Mouse (Mus musculus): ENCODE results near the gene Kank2. TPM values are rescaled to one million over a fixed set of nuclear protein-coding genes. Genes with fewer than 3 reads are reported as not detected.

Kank2 gene
- polyA plus RNA-seq, 1 experiment from 2014 or later: 4.7 TPM

DNA sequence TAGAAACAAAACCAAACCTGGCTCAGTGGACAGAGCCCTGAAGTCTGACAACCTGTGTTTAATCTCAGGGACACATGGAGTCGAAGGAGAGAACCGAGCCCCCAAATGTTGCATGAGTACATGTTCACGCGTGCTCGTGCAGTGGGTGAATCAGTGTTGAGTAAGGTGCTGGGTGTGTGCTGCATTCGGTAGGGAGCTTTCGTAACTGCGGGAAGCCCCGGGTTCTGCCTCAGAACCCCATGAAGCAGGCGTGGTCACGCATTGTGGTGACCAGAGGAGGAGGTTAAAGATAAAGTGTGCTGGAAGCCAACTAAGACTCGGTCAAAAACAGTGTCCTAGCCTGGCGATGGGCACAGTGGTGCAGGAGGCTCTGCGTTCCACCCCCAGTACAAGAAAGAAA lies 58.1 kb downstream of the Kank2 start:
- WGBS: 98% methylated on average over 14 of the region's 14 CpGs

GRCm38 (mm10) chr9:21738776-21739175 lies 59.8 kb downstream of the Kank2 start:
- no peaks in the 10 kb centered on the region for H3K4me1 ChIP-seq (replicated peaks; ENCODE audit: control insufficient read depth, insufficient read depth, low read length)
- no peak overlapping the region for H3K4me3 ChIP-seq (ENCODE audit: low read depth, low read length)
- H3K4me2 ChIP-seq (replicated peaks; ENCODE audit: low read depth, low read length): no peak overlapping the region
- H3K9me3 ChIP-seq (ENCODE audit: control insufficient read depth, low read length): no peaks in the 10 kb centered on the region
- H3K9ac ChIP-seq (ENCODE audit: low read depth, low read length): no peak overlapping the region
- no peak overlapping the region for H3K27ac ChIP-seq (ENCODE audit: low read depth, low read length)
- H3K27me3 ChIP-seq (ENCODE audit: control insufficient read depth, insufficient read depth, low read length): no peaks in the 10 kb centered on the region
- DNase-seq (ENCODE audit: low spot score) (no peak), ATAC-seq (ENCODE audit: low FRiP score) (no peak)
- H3K36me3 ChIP-seq (ENCODE audit: control insufficient read depth, insufficient read depth, low read length): peaks cover 41% of the 10 kb centered on the region
- WGBS: 97% methylated on average over 7 of the region's 7 CpGs

More for the DNA sequence above, 58.1 kb downstream of the Kank2 start:
- Histone ChIP-seq H3K4me1 (replicated peaks; ENCODE audit: control insufficient read depth, insufficient read depth, low read length) (no peaks in the 10 kb centered on the region), H3K36me3 (ENCODE audit: control insufficient read depth, insufficient read depth, low read length) (peaks cover 36% of the 10 kb centered on the region), H3K4me2 (replicated peaks; ENCODE audit: low read depth, low read length) (no peak overlapping the region), H3K4me3 (ENCODE audit: low read depth, low read length) (no peak overlapping the region), H3K27ac (ENCODE audit: low read depth, low read length) (no peak overlapping the region), H3K9me3 (ENCODE audit: control insufficient read depth, low read length) (no peaks in the 10 kb centered on the region), H3K27me3 (ENCODE audit: control insufficient read depth, insufficient read depth, low read length) (no peaks in the 10 kb centered on the region), H3K9ac (ENCODE audit: low read depth, low read length) (no peak overlapping the region)
- no peak for DNase-seq (ENCODE audit: low spot score)
- ATAC-seq (ENCODE audit: low FRiP score): no peak

DNA sequence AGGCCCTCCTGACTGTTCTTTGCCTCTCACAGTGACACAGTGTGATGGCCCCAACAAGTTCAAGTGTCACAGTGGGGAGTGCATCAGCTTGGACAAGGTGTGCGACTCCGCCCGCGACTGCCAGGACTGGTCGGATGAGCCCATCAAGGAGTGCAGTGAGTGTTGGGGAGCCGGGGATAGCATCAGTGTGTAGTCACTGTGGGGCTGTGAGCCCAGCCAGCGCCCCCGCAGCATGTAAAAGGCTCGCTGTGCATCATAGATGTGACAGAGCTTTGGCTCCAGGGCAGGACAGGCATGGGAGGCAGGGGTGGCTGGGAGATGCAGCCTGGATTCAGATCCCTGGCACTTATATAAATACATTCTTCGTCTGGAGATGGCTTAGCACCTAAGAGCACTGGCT lies 61.4 kb downstream of the Kank2 start:
- Histone ChIP-seq H3K4me1 (replicated peaks; ENCODE audit: control insufficient read depth, insufficient read depth, low read length) (no peaks in the 10 kb centered on the region), H3K9me3 (ENCODE audit: control insufficient read depth, low read length) (no peaks in the 10 kb centered on the region), H3K27ac (ENCODE audit: low read depth, low read length) (no peak overlapping the region), H3K9ac (ENCODE audit: low read depth, low read length) (no peak overlapping the region), H3K4me2 (replicated peaks; ENCODE audit: low read depth, low read length) (no peak overlapping the region), H3K4me3 (ENCODE audit: low read depth, low read length) (no peak overlapping the region), H3K27me3 (ENCODE audit: control insufficient read depth, insufficient read depth, low read length) (no peaks in the 10 kb centered on the region), H3K36me3 (ENCODE audit: control insufficient read depth, insufficient read depth, low read length) (peaks cover 51% of the 10 kb centered on the region)
- WGBS: 97% methylated on average over 10 of the region's 10 CpGs
- ATAC-seq (ENCODE audit: low FRiP score) (no peak), DNase-seq (ENCODE audit: low spot score) (no peak)

DNA sequence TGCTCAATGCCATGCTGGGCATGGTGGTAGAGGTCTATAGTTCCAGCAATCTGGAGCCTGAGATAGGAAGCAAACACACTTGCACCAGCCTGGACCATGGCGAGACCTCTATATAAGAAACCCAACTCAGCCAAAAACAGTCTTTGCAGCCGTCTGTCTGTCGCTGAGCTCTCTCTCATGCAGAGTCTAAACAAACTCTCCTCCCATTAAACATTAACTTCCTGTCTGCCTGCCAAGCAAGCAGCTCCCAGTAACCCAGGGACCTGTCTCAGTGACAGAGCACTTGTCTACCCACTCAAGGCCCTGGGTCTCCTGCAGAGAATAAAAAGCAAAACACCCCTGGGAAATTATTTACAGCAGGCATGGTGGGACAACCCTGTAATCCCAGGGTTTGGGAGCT lies 62.0 kb downstream of the Kank2 start:
- no peak overlapping the region for H3K4me2 ChIP-seq (replicated peaks; ENCODE audit: low read depth, low read length)
- WGBS: 73% methylated on average over 3 of the region's 3 CpGs
- DNase-seq (ENCODE audit: low spot score) (no peak), ATAC-seq (ENCODE audit: low FRiP score) (no peak)
- no peaks in the 10 kb centered on the region for H3K9me3 ChIP-seq (ENCODE audit: control insufficient read depth, low read length)
- no peak overlapping the region for H3K9ac ChIP-seq (ENCODE audit: low read depth, low read length)
- H3K4me3 ChIP-seq (ENCODE audit: low read depth, low read length): no peak overlapping the region
- H3K4me1 ChIP-seq (replicated peaks; ENCODE audit: control insufficient read depth, insufficient read depth, low read length): no peaks in the 10 kb centered on the region
- H3K27me3 ChIP-seq (ENCODE audit: control insufficient read depth, insufficient read depth, low read length): no peaks in the 10 kb centered on the region
- peaks cover 53% of the 10 kb centered on the region for H3K36me3 ChIP-seq (ENCODE audit: control insufficient read depth, insufficient read depth, low read length)
- no peak overlapping the region for H3K27ac ChIP-seq (ENCODE audit: low read depth, low read length)

GRCm38 (mm10) chr9:21735126-21735525 lies 63.4 kb downstream of the Kank2 start:
- Histone ChIP-seq H3K27me3 (ENCODE audit: control insufficient read depth, insufficient read depth, low read length) (no peaks in the 10 kb centered on the region), H3K4me2 (replicated peaks; ENCODE audit: low read depth, low read length) (no peak overlapping the region), H3K36me3 (ENCODE audit: control insufficient read depth, insufficient read depth, low read length) (peaks cover 52% of the 10 kb centered on the region), H3K9ac (ENCODE audit: low read depth, low read length) (no peak overlapping the region), H3K27ac (ENCODE audit: low read depth, low read length) (no peak overlapping the region), H3K4me3 (ENCODE audit: low read depth, low read length) (no peak overlapping the region), H3K4me1 (replicated peaks; ENCODE audit: control insufficient read depth, insufficient read depth, low read length) (no peaks in the 10 kb centered on the region), H3K9me3 (ENCODE audit: control insufficient read depth, low read length) (no peaks in the 10 kb centered on the region)
- no peak for ATAC-seq (ENCODE audit: low FRiP score)
- no peak for DNase-seq (ENCODE audit: low spot score)
- 89% methylated on average over 14 of the region's 14 CpGs for WGBS

- Histone ChIP-seq H3K9me3 (ENCODE audit: control insufficient read depth, low read length) (no peaks in the 10 kb centered on the region), H3K4me2 (replicated peaks; ENCODE audit: low read depth, low read length) (no peak overlapping the region), H3K9ac (ENCODE audit: low read depth, low read length) (no peak overlapping the region), H3K36me3 (ENCODE audit: control insufficient read depth, insufficient read depth, low read length) (peaks cover 48% of the 10 kb centered on the region), H3K4me3 (ENCODE audit: low read depth, low read length) (no peak overlapping the region), H3K27me3 (ENCODE audit: control insufficient read depth, insufficient read depth, low read length) (no peaks in the 10 kb centered on the region), H3K4me1 (replicated peaks; ENCODE audit: control insufficient read depth, insufficient read depth, low read length) (no peaks in the 10 kb centered on the region), H3K27ac (ENCODE audit: low read depth, low read length) (no peak overlapping the region)
- no peak for ATAC-seq (ENCODE audit: low FRiP score)
- 99% methylated on average over 7 of the region's 7 CpGs for WGBS
- DNase-seq (ENCODE audit: low spot score): no peak
Measured at GRCm38 (mm10) chr9:21733989-21734388, 64.6 kb downstream of the Kank2 start.

DNA sequence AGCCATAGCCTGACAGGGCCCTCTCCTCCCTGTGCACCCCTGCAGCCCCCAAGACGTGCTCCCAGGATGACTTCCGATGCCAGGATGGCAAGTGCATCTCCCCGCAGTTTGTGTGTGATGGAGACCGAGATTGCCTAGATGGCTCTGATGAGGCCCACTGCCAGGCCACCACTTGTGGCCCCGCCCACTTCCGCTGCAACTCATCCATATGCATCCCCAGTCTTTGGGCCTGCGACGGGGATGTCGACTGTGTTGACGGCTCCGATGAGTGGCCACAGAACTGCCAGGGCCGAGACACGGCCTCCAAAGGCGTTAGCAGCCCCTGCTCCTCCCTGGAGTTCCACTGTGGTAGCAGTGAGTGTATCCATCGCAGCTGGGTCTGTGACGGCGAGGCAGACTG lies 65.1 kb downstream of the Kank2 start:
- Histone ChIP-seq H3K27me3 (ENCODE audit: control insufficient read depth, insufficient read depth, low read length) (no peaks in the 10 kb centered on the region), H3K4me2 (replicated peaks; ENCODE audit: low read depth, low read length) (no peak overlapping the region), H3K27ac (ENCODE audit: low read depth, low read length) (no peak overlapping the region), H3K9ac (ENCODE audit: low read depth, low read length) (no peak overlapping the region), H3K9me3 (ENCODE audit: control insufficient read depth, low read length) (no peaks in the 10 kb centered on the region), H3K4me3 (ENCODE audit: low read depth, low read length) (no peak overlapping the region), H3K36me3 (ENCODE audit: control insufficient read depth, insufficient read depth, low read length) (peaks cover 43% of the 10 kb centered on the region), H3K4me1 (replicated peaks; ENCODE audit: control insufficient read depth, insufficient read depth, low read length) (no peaks in the 10 kb centered on the region)
- ATAC-seq (ENCODE audit: low FRiP score): no peak
- no peak for DNase-seq (ENCODE audit: low spot score)
- 88% methylated on average over 17 of the region's 17 CpGs for WGBS

- Histone ChIP-seq H3K4me1 (replicated peaks; ENCODE audit: control insufficient read depth, insufficient read depth, low read length) (no peaks in the 10 kb centered on the region; the same call in 1 of the 2 replicates), H3K36me3 (ENCODE audit: control insufficient read depth, insufficient read depth, low read length) (peaks cover 41% of the 10 kb centered on the region), H3K27ac (ENCODE audit: low read depth, low read length) (no peak overlapping the region), H3K4me2 (replicated peaks; ENCODE audit: low read depth, low read length) (no peak overlapping the region), H3K9me3 (ENCODE audit: control insufficient read depth, low read length) (no peaks in the 10 kb centered on the region), H3K9ac (ENCODE audit: low read depth, low read length) (no peak overlapping the region), H3K27me3 (ENCODE audit: control insufficient read depth, insufficient read depth, low read length) (no peaks in the 10 kb centered on the region), H3K4me3 (ENCODE audit: low read depth, low read length) (no peak overlapping the region)
- ATAC-seq (ENCODE audit: low FRiP score): no peak
- 98% methylated on average over 9 of the region's 9 CpGs for WGBS
- no peak for DNase-seq (ENCODE audit: low spot score)
Measured at GRCm38 (mm10) chr9:21732288-21732687, 66.3 kb downstream of the Kank2 start.

DNA sequence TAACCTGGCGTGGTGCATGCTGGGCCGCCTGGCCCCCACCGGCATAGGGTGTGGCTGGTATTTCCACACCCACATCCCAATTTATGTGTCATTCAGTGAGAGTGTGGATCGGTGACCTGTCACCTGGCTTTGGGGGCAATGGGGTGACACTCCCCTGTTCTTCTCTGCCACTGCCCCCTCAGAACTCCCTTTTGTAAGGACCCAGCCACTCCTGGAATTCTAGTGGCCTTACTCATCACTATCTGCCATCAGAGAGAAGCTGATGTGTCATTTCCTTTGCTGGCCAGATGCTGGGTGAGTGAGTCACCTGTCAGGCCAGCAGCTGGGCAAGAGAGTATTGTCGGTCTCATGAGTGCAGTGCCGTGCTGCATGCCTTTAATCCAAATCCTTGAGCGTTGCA lies 69.3 kb downstream of the Kank2 start:
- ATAC-seq (ENCODE audit: low FRiP score) (no peak), DNase-seq (ENCODE audit: low spot score) (no peak)
- no peak overlapping the region for H3K9ac ChIP-seq (ENCODE audit: low read depth, low read length)
- H3K36me3 ChIP-seq (ENCODE audit: control insufficient read depth, insufficient read depth, low read length): peaks cover 28% of the 10 kb centered on the region
- WGBS: 94% methylated on average over 7 of the region's 7 CpGs
- no peak overlapping the region for H3K27ac ChIP-seq (ENCODE audit: low read depth, low read length)
- no peak overlapping the region for H3K4me2 ChIP-seq (replicated peaks; ENCODE audit: low read depth, low read length)
- H3K4me3 ChIP-seq (ENCODE audit: low read depth, low read length): no peak overlapping the region
- peaks cover 4% of the 10 kb centered on the region for H3K4me1 ChIP-seq (replicated peaks; ENCODE audit: control insufficient read depth, insufficient read depth, low read length)
- H3K27me3 ChIP-seq (ENCODE audit: control insufficient read depth, insufficient read depth, low read length): no peaks in the 10 kb centered on the region
- no peaks in the 10 kb centered on the region for H3K9me3 ChIP-seq (ENCODE audit: control insufficient read depth, low read length)
